Mouse (Mus musculus) thymus, postnatal 0 days (tissue): ENCODE measurements around the gene Exosc10. TPM values are rescaled to one million over a fixed set of nuclear protein-coding genes. Genes with fewer than 3 reads are reported as not detected.

ENCODE experiments used
- DNase-seq: peaks from one replicate; pipeline ENCODE4 v3.0.0-alpha.2; 2015; ENCODE audit warnings: low spot score
- polyA plus RNA-seq: library from polyadenylated mRNA; unstranded; fragments of >200 nt; fragmentation: Nextera tagmentation; extraction: Ambion mirVana; gene quantifications from 2 replicates; pipeline ENCODE4 v1.2.1, GENCODE M21; 2015

Gene Exosc10
- polyA plus RNA-seq, 1 experiment from 2014 or later = 73.1 TPM

DNA sequence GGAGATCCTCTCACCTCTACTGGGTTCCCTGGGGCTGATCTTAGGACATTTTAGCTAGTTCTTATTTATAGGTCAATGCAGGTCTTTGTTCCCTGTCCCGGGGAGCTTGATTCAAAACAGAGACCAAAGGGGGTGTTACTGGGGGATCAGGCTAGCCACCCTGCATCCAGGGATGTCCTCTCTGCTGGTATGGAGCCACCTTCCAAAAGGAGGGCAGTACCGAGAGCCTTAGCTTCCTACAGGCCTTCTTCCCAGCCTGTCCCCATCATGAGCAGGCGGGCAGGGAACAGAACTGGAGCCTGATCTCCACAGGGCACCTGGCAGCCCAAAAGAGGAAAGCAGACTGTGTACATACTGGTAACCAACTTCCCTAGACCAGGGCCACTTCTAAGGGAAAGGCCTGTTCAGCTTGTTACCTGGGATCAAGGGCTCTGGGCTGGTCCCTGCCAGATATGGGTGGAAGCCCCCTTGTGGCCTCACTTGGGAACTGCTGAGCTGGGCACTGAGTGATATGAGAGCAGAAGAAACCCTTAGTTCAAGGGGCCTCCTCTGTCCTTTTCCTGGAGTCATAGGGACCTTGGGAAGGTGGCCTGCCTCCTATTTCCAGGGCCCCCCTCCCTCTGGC is 46.4 kb downstream of the Exosc10 start:
- peak; percentile 68 for DNase-seq

DNA sequence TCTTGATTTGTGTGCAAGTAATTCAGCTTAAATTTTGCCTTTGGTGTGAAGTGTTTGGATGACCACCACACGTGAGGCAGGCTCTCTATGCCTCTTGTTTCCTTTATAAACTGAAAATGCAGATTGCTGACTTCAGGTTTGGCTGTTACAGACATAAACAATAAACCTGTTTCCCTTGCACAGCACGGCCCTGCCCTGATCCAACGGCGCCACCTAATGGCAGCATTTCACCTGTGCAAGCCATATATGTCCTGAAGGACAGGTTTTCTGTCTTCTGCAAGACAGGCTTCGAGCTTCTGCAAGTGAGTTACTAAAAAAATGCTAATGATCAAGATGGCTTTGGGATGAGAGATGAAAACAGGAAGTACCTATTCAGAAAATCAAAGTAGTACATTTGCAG is 49.5 kb downstream of the Exosc10 start:
- peak; percentile 73 for DNase-seq

GRCm38 (mm10) chr4:148609805-148610204 is 51.6 kb downstream of the Exosc10 start:
- DNase-seq = no peak

DNA sequence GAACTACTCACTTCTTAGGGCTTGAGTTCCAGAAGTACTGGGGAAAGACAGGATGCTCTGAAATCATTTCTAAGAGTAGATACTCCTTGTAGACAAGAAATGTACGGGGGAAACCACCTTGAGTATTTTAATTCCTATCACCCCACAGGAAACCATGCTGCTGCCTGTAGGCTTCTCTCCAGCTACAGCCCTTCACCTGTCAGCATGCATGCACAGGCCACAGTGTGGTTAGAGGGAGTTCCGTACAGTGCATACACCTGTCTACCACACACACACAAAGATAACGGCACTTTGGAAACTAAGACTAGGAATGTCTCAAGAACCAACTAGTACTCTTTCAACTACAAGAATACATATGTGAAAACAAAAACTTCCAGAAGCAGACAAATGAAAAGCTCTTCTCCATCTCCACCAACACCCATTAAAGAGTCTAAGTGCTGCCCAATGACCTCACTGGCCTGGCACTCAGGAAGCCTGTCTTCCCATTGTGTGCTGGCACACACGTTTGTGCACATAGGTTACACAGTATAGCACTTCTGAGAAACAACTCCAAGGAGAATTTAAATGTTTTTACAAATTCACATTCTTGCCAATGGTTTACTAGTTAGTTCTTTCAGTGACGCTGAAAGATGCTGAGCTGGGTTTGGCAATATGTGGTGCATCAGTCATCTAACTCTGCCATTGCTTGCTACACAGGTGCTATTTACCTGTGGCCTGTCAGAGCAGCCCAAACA is 52.6 kb downstream of the Exosc10 start:
- no peak for DNase-seq

DNA sequence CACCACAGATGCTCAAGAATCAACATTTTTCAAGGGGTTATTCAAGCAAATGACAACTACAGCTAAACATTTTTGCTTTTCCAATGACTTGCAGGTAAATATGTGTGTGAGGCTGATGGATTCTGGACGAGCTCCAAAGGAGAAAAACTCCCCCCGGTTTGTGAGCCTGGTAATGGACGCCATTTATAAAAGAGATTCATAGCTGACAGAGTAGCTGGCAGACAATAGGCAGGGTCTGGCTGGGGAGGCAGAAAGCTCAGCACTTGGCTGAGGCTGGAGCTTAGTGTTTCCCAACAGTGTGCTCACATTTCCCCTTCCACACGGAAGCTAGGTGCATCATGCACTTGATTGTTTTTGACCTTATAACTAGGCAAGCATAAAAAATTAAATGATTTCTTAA is 54.3 kb downstream of the Exosc10 start:
- DNase-seq = no peak

- no peak for DNase-seq
These were observed 55.5 kb downstream of the Exosc10 start for GRCm38 (mm10) chr4:148613738-148614137.

- DNase-seq = no peak
These were observed 61.6 kb downstream of the Exosc10 start for GRCm38 (mm10) chr4:148619805-148620204.

DNA sequence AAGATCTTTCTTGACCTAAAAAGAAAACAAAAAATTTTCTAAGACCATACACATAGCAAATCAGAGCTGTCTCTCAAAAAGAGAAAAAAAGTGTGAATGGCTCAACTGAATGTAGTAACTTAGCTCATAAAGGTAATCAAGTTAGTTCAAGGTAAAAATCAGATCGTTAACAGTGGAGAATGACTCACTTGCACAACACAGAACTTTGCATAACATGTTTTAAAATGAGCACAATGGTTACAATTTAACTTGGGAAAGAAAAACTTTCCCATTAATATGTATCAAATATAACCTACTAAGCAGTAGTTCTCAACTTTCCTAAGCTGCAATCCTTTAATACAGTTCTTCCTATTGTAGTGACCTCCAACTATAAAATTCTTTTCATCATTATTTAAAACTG is 62.5 kb downstream of the Exosc10 start:
- DNase-seq = no peak

GRCm38 (mm10) chr4:148622485-148622884 is 64.3 kb downstream of the Exosc10 start:
- no peak for DNase-seq

GRCm38 (mm10) chr4:148623609-148624008 is 65.4 kb downstream of the Exosc10 start:
- no peak for DNase-seq

DNA sequence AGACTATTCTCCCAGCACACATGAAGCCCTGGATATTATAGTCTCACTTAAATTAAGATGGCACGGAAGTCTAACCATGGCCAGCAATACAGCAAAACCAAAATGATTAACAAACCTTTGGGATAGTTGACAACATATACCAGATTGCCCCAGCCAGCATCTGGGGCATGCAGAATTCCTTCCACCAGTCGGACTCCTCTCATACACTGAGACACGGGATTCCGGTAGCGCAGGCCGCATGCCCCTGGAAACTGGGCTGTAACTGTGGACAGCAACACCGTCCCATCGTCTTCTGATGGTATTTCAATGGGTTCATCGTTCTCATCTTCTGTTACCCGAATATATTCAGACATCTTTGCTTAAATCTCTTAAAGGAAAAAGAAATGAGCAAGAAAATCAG is 66.8 kb downstream of the Exosc10 start:
- DNase-seq = no peak

DNA sequence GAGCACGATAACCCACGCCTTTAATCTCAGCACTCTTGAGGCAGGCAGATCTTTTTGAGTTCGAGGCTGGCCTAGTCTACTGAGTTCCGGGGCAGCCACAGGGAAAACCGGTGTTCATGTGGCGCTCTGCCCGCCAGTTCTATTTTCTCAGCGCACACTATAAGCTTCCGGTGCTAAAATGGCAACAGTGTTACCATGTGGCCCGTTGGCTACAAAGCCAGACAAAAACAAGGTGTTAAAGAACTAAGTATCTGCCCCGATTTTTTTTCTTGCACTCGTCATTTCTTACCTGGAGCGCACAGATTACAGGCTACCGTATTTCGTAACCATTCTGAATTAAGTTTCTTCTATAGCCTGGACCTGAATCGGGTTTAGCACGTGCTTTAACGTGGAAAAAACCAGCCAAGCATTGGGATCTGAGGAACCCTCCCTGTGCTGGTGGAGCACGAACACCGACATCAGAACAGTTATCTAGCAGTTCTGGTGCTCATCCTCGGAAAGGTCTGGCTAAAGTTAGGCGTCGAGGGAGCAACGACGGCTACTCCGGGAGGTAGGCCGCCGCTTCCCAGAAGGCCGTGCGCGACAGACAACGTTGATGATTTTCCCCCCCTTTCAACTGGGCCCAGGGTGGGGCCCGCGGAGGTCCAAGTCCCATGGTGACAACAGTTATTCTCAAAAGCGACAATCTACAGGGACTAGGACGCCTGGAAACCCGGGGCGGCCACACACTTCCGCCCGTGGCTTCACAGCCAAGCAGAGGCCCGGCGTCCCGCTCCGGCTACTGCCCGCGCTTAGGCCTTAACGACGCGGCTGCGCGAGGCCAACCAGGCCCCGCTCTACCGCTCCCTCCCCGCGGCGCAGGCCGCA is 67.8 kb downstream of the Exosc10 start:
- peak; percentile 72 for DNase-seq

GRCm38 (mm10) chr4:148626623-148627185 is 68.5 kb downstream of the Exosc10 start, which contains the start of gene Tardbp:
Gene Tardbp, minus strand, starts transcription at chr4:148627019.
- DNase-seq = peak; percentile 96

- no peak for DNase-seq
These were observed 69.0 kb downstream of the Exosc10 start for GRCm38 (mm10) chr4:148627246-148627645.

Other genes starting within 250 kb of the Exosc10 start
- gene Ubiad1, start 113.7 kb upstream of the Exosc10 start, polyA plus RNA-seq = 7.4 and 7.8 TPM in 2 replicates
- 18.7 and 23.1 TPM in 2 replicates for gene Mtor, start 109.8 kb upstream of the Exosc10 start, polyA plus RNA-seq
- 1.1 TPM in 2 replicates for gene Angptl7, start 58.0 kb upstream of the Exosc10 start, polyA plus RNA-seq
- gene Srm, start 33.1 kb downstream of the Exosc10 start, polyA plus RNA-seq = 163 and 181 TPM in 2 replicates
- gene Masp2, start 44.1 kb downstream of the Exosc10 start, polyA plus RNA-seq = 0.34 TPM in 1 of 2 replicates, not detected in the other
- gene Tardbp, start 68.6 kb downstream of the Exosc10 start, polyA plus RNA-seq = 330 and 343 TPM in 2 replicates
- 0.09 TPM in 1 of 2 replicates, not detected in the other for gene Gm572, start 84.9 kb downstream of the Exosc10 start, polyA plus RNA-seq
- gene Casz1, start 246.0 kb downstream of the Exosc10 start, polyA plus RNA-seq = 2.5 and 3.0 TPM in 2 replicates